Mouse (Mus musculus) limb, embryonic 14.5 days (tissue): ENCODE measurements around the gene Smdt1. TPM values are rescaled to one million over a fixed set of nuclear protein-coding genes. Genes with fewer than 3 reads are reported as not detected.
A peak's percentile ranks its signal among the peaks of the same experiment; 100 is the strongest.

Experiments
- ATAC-seq: fragments of 200-750 bp; cut with Nextera tagmentation; 2 replicates; pipeline ENCODE4 v1.8.0; 2017; ENCODE audit warnings: low read depth, moderate number of reproducible peaks, moderate TSS enrichment; ENCODE audit not compliant: low FRiP score
- DNase-seq: peaks from one replicate; pipeline ENCODE4 v3.0.0-alpha.2; 2015; ENCODE audit warnings: low spot score
- H3K27ac ChIP-seq: fragments of 300-500 bp; sonication (generic); replicated peaks from 2 replicates; pipeline ENCODE4 v1.5.1; 2014; ENCODE audit warnings: low read depth, mild to moderate bottlenecking, low read length, moderate library complexity, mixed read lengths
- H3K27me3 ChIP-seq: fragments of 300-500 bp; sonication (generic); 2 replicates; pipeline ENCODE4 v1.6.1; 2014; ENCODE audit warnings: low read length, mixed read lengths; ENCODE audit not compliant: control insufficient read depth, insufficient read depth
- H3K36me3 ChIP-seq: fragments of 300-500 bp; sonication (generic); 2 replicates; pipeline ENCODE4 v1.6.1; 2014; ENCODE audit warnings: mild to moderate bottlenecking, low read length, moderate library complexity, mixed read lengths; ENCODE audit not compliant: control insufficient read depth, insufficient read depth
- H3K4me1 ChIP-seq: fragments of 300-500 bp; sonication (generic); 2 replicates; pipeline ENCODE4 v1.6.1; 2014; ENCODE audit warnings: antibody characterized with exemption, low read length, mixed read lengths; ENCODE audit not compliant: control insufficient read depth, insufficient read depth
- H3K4me2 ChIP-seq: fragments of 300-500 bp; sonication (generic); replicated peaks from 2 replicates; pipeline ENCODE4 v1.6.1; 2014; ENCODE audit warnings: low read depth, mild to moderate bottlenecking, low read length, moderate library complexity; ENCODE audit not compliant: severe bottlenecking
- H3K4me3 ChIP-seq: fragments of 300-500 bp; sonication (generic); replicated peaks from 2 replicates; pipeline ENCODE4 v1.5.1; 2014; ENCODE audit warnings: low read length
- H3K9ac ChIP-seq: fragments of 300-500 bp; sonication (generic); 2 replicates; pipeline ENCODE4 v1.6.1; 2014; ENCODE audit warnings: mild to moderate bottlenecking, low read depth, low read length, moderate library complexity; ENCODE audit not compliant: severe bottlenecking
- H3K9me3 ChIP-seq: fragments of 300-500 bp; sonication (generic); 2 replicates; pipeline ENCODE4 v1.6.1; 2016; ENCODE audit warnings: low read length; ENCODE audit not compliant: control insufficient read depth
- POLR2A ChIP-seq: fragments of 200-500 bp; IDR thresholded peaks from 2 replicates; pipeline ENCODE4 v1.8.0; 2012; ENCODE audit warnings: inconsistent platforms, mild to moderate bottlenecking, moderate library complexity, borderline replicate concordance; ENCODE audit not compliant: insufficient read depth, insufficient read length; ENCODE audit errors: extremely low read depth
- WGBS: fragments of 180-500 bp; shearing (Covaris S2); extraction: QIAGEN DNeasy Blood & Tissue Kit; methylation state at CpG from one replicate; pipeline ENCODE4 v1.1.7; 2014; 5-methylcytosine and 5-hydroxymethylcytosine counted together
- polyA plus RNA-seq, 2 experiments: library from polyadenylated mRNA; depleted of rRNA in 1 of 2; stranded (reverse) in 1 of 2; unstranded in 1 of 2; fragments of >200 nt; fragmentation: Nextera tagmentation in 1 of 2; extraction: Ambion mirVana in 1 of 2; gene quantifications; 2 replicates each; pipeline versions ENCODE4 v1.2.1 to v1.2.3; 2012 to 2014

The Smdt1 gene
- polyA plus RNA-seq, 2 experiments, result 178 to 258 TPM

DNA sequence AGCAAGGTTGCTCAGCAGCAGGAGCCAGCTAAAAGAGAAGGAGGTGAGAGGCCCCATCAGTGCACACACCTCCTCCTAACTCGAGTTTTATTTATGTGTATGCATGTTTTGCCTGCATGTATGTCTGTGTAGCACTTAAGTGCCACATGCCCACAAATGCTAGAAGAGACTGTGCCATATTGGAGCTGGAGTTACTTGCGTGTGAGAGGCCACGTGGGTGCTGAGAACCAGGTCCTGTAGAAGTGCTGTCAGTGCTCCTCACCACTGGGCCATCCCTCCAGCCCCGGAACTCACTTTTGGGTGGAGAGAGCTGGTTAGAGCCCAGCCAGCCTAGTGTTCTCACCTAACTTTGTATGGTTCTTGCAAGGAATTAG lies 8.5 kb downstream of the Smdt1 start:
- TF ChIP-seq POLR2A, result no peak
- no peak for ATAC-seq
- WGBS, result 82% methylated on average over 4 of the region's 4 CpGs
- Histone ChIP-seq H3K9me3 (no peaks in the 10 kb centered on the region), H3K4me2 (peak overlapping the region; percentile 89), H3K4me3 (peak overlapping the region; percentile 61), H3K27ac (no peak overlapping the region), H3K27me3 (no peaks in the 10 kb centered on the region), H3K4me1 (peaks cover 11% of the 10 kb centered on the region), H3K36me3 (peaks cover 37% of the 10 kb centered on the region), H3K9ac (peak overlapping the region; percentile 50; the same call in 1 of the 2 replicates)
- no peak for DNase-seq

- no peak overlapping the region for H3K9ac ChIP-seq
- no peak overlapping the region for H3K27ac ChIP-seq
- H3K27me3 ChIP-seq, result no peaks in the 10 kb centered on the region
- no peak for TF ChIP-seq POLR2A
- H3K4me2 ChIP-seq, result no peak overlapping the region
- H3K4me1 ChIP-seq, result peaks cover 15% of the 10 kb centered on the region
- no peak overlapping the region; the same call in 1 of the 2 replicates for H3K4me3 ChIP-seq
- no peak for ATAC-seq
- 94% methylated on average over 12 of the region's 12 CpGs for WGBS
- DNase-seq, result no peak
- H3K9me3 ChIP-seq, result no peaks in the 10 kb centered on the region
- peaks cover 37% of the 10 kb centered on the region for H3K36me3 ChIP-seq
Observed at GRCm38 (mm10) chr15:82347852-82348251, 9.1 kb downstream of the Smdt1 start.

DNA sequence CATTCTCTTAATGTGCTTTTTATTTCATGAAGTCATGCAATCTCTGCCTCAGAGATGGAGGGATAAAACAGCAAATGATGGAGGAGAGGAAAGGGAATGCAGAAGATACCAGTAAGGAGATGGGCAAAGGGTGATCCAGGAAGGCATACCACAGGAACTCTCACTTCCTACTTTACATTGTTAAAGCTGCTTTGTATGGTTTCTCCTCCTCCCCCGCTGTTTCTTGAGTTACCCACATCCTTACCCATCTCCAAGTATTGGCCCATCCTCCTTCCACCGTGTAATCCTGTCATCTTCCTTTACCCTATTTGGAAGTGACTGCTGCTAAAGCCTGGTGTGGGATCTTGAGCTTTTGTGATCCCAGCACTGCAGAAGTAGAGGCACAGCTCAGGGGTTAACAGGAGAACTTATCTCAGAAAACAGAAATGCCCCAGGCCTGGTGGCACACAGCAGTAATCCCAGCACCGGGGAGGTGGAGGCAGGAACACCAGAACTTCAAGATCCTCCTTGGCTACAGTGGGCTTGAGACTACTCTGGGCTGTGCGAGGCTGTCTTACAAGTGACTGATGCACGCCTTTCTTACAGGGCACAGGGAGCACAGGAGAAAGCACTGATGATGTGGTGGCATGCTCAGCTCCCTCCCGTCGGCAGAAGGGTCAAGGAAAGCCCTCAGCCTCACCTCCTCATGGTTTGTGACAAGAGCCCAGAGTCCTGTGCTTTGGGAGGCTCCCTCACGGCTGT lies 9.7 kb downstream of the Smdt1 start:
- ATAC-seq (no peak), DNase-seq (no peak)
- Histone ChIP-seq H3K4me2 (no peak overlapping the region), H3K27ac (no peak overlapping the region), H3K9ac (no peak overlapping the region), H3K27me3 (no peaks in the 10 kb centered on the region), H3K36me3 (peaks cover 37% of the 10 kb centered on the region), H3K9me3 (no peaks in the 10 kb centered on the region), H3K4me3 (no peak overlapping the region), H3K4me1 (peaks cover 21% of the 10 kb centered on the region)
- 85% methylated on average over 8 of the region's 8 CpGs for WGBS
- TF ChIP-seq POLR2A, result no peak

DNA sequence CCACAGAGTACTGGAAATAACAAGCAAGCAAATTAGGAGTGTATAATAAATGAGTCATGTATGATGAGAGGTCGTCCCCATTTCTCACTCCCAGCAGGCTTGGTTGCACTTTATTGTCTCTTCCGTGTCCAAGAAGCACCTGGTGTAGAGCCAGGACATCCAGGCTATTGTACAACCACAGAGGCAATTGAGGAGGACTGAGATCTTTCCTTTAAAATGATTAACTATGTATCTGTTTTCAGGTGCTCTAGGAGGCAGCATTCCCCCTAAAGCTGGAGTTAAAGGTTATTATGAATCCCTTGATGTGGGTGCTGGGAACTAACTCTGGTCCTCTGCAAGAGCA lies 10.2 kb downstream of the Smdt1 start:
- no peak overlapping the region for H3K9ac ChIP-seq
- H3K36me3 ChIP-seq, result peaks cover 35% of the 10 kb centered on the region
- no peak for DNase-seq
- no peak overlapping the region for H3K4me3 ChIP-seq
- H3K27ac ChIP-seq, result no peak overlapping the region
- WGBS, result 89% methylated on average over 2 of the region's 2 CpGs
- H3K4me1 ChIP-seq, result peaks cover 21% of the 10 kb centered on the region
- H3K4me2 ChIP-seq, result no peak overlapping the region
- no peak for TF ChIP-seq POLR2A
- no peaks in the 10 kb centered on the region for H3K9me3 ChIP-seq
- H3K27me3 ChIP-seq, result no peaks in the 10 kb centered on the region
- no peak for ATAC-seq

GRCm38 (mm10) chr15:82350349-82350748 lies 11.6 kb downstream of the Smdt1 start:
- Histone ChIP-seq H3K9ac (no peak overlapping the region), H3K27me3 (no peaks in the 10 kb centered on the region), H3K36me3 (peaks cover 35% of the 10 kb centered on the region), H3K27ac (no peak overlapping the region), H3K4me3 (no peak overlapping the region), H3K4me2 (no peak overlapping the region), H3K4me1 (peaks cover 25% of the 10 kb centered on the region), H3K9me3 (no peaks in the 10 kb centered on the region)
- no peak for TF ChIP-seq POLR2A
- no peak for ATAC-seq
- no peak for DNase-seq
- 87% methylated on average over 4 of the region's 4 CpGs for WGBS

GRCm38 (mm10) chr15:82351480-82351879 lies 12.7 kb downstream of the Smdt1 start:
- H3K36me3 ChIP-seq, result peaks cover 35% of the 10 kb centered on the region
- no peak for TF ChIP-seq POLR2A
- 77% methylated on average over 3 of the region's 3 CpGs for WGBS
- no peaks in the 10 kb centered on the region for H3K9me3 ChIP-seq
- H3K4me1 ChIP-seq, result peaks cover 25% of the 10 kb centered on the region
- no peaks in the 10 kb centered on the region for H3K27me3 ChIP-seq
- DNase-seq (no peak), ATAC-seq (no peak)
- H3K4me3 ChIP-seq, result no peak overlapping the region
- H3K27ac ChIP-seq, result no peak overlapping the region
- H3K9ac ChIP-seq, result no peak overlapping the region
- no peak overlapping the region for H3K4me2 ChIP-seq
